Mouse (Mus musculus): ENCODE measurements around the gene Slc9a4. TPM values are rescaled to one million over a fixed set of nuclear protein-coding genes. Genes with fewer than 3 reads are reported as not detected.
"Not testable (repeated sequence)": the region's sequence is repeated elsewhere in the genome, so short reads cannot be mapped to it uniquely, and the experiment has no call there.

The Slc9a4 gene
- polyA plus RNA-seq, 1 experiment from 2014 or later = not detected

DNA sequence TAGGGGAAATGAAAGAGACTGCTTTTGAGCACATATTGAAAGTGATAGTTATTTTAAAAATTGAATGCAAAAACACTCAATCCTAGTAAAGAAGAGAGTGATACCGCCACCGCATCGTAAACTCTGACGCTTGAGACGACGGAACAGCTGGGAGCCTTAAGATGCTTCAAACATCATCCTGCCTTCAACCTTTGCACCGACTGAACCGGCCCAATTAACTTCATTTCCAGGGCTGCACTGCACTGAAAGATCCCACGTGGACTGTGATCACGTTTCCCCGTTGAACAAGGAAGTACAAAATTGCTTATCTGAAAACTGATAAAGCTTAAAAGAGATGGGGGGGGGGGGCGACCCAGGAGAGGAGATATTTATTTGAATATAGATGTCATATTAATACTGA, 79.1 kb downstream of the Slc9a4 start:
- Histone ChIP-seq H3K27me3 (no peaks in the 10 kb centered on the region), H3K9me3 (no peaks in the 10 kb centered on the region), H3K27ac (no peak overlapping the region), H3K4me3 (replicated peaks) (no peak overlapping the region), H3K4me2 (no peak overlapping the region), H3K36me3 (replicated peaks) (no peaks in the 10 kb centered on the region), H3K4me1 (no peaks in the 10 kb centered on the region), H3K9ac (no peak overlapping the region)
- 76% methylated on average over 12 of the region's 12 CpGs for WGBS
- ATAC-seq (ENCODE audit: low FRiP score) = no peak

DNA sequence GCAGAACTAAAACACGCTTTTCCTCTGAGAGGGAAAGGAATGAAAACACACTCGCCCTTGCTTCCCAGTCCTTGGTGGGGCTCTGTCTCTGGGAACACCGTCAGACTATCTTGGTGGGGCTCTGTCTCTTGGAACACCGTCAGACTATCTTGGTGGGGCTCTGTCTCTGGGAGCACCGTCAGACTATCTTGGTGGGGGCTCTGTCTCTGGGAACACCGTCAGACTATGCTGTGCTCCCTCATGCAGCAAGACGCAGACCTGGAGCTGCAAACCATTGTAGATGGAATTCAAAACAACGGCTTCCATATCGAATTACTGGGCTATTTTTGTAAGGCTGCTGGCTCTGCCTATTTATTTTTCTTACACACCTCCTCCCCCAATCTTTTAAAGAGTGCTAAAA, 79.6 kb downstream of the Slc9a4 start:
- H3K4me3 ChIP-seq (replicated peaks) = no peak overlapping the region
- H3K4me1 ChIP-seq = no peaks in the 10 kb centered on the region
- no peak overlapping the region for H3K27ac ChIP-seq
- no peaks in the 10 kb centered on the region for H3K36me3 ChIP-seq (replicated peaks)
- H3K9me3 ChIP-seq = no peaks in the 10 kb centered on the region
- 72% methylated on average over 9 of the region's 9 CpGs for WGBS
- ATAC-seq (ENCODE audit: low FRiP score) = no peak
- H3K27me3 ChIP-seq = no peaks in the 10 kb centered on the region
- no peak overlapping the region for H3K4me2 ChIP-seq
- no peak overlapping the region for H3K9ac ChIP-seq

DNA sequence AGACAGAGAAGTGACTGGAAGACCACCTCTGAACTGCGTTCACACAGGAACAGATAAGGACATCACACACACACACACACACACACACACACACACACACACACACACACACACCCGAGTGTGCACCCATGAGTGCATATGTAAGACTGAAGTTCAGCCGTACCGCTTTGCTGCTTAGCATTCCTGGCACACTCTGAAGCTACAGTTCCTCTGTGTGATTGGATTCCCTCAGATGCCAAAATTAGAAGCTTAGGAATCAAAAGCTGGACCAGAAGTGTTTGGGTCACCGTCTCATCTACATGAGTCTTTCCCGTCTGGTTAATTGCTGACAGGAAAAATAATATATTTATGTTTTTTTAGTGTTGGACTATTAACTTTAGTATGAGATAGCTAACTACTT, 81.0 kb downstream of the Slc9a4 start:
- H3K4me1 ChIP-seq = no peaks in the 10 kb centered on the region
- H3K9me3 ChIP-seq = no peaks in the 10 kb centered on the region
- ATAC-seq (ENCODE audit: low FRiP score) = no peak
- H3K36me3 ChIP-seq (replicated peaks) = no peaks in the 10 kb centered on the region
- no peak overlapping the region for H3K9ac ChIP-seq
- no peak overlapping the region for H3K4me2 ChIP-seq
- H3K27ac ChIP-seq = no peak overlapping the region
- H3K27me3 ChIP-seq = no peaks in the 10 kb centered on the region
- H3K4me3 ChIP-seq (replicated peaks) = no peak overlapping the region
- WGBS = 88% methylated on average over 6 of the region's 6 CpGs

GRCm38 (mm10) chr1:40665401-40666370, 85.8 kb downstream of the Slc9a4 start:
- Histone ChIP-seq H3K9ac (no peak overlapping the region), H3K27ac (no peak overlapping the region), H3K4me1 (no peaks in the 10 kb centered on the region), H3K9me3 (no peaks in the 10 kb centered on the region), H3K36me3 (replicated peaks) (no peaks in the 10 kb centered on the region), H3K4me3 (replicated peaks) (no peak overlapping the region), H3K27me3 (no peaks in the 10 kb centered on the region), H3K4me2 (no peak overlapping the region)
- WGBS = 44% methylated on average over 12 of the region's 12 CpGs
- ATAC-seq (ENCODE audit: low FRiP score) = no peak

- H3K4me2 ChIP-seq; H3K4me1 ChIP-seq; ATAC-seq (ENCODE audit: low FRiP score); H3K27ac ChIP-seq; H3K9me3 ChIP-seq; H3K36me3 ChIP-seq (replicated peaks); H3K27me3 ChIP-seq; H3K4me3 ChIP-seq (replicated peaks); H3K9ac ChIP-seq: not testable (repeated sequence)
- WGBS = 14% methylated on average over 3 of the region's 3 CpGs
Observed at GRCm38 (mm10) chr1:40667442-40667841, 87.6 kb downstream of the Slc9a4 start.

DNA sequence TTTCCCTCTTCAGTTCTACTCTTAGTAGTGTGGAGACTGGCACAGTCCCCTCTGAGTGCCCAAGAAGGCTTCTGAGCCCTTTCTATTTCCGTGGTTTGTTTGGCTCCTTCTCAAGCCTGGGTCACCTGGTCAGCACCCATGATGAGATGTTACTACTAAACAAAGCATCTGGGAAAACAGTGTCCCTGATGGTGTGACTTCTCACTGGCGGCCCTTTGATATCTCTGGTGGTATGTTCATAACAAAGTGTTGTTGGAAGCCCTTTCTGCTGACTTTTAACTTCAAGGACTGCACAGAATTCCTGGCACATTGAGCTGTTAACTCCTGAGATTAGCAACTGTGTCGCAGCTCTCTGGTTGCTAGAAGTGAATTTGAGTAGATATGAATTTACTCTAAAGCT, 90.1 kb downstream of the Slc9a4 start:
- Histone ChIP-seq H3K27me3 (no peaks in the 10 kb centered on the region), H3K4me3 (replicated peaks) (no peak overlapping the region), H3K9ac (no peak overlapping the region), H3K4me1 (no peaks in the 10 kb centered on the region), H3K27ac (no peak overlapping the region), H3K9me3 (no peaks in the 10 kb centered on the region), H3K36me3 (replicated peaks) (no peaks in the 10 kb centered on the region), H3K4me2 (no peak overlapping the region)
- ATAC-seq (ENCODE audit: low FRiP score) = no peak
- 85% methylated on average over 3 of the region's 3 CpGs for WGBS

DNA sequence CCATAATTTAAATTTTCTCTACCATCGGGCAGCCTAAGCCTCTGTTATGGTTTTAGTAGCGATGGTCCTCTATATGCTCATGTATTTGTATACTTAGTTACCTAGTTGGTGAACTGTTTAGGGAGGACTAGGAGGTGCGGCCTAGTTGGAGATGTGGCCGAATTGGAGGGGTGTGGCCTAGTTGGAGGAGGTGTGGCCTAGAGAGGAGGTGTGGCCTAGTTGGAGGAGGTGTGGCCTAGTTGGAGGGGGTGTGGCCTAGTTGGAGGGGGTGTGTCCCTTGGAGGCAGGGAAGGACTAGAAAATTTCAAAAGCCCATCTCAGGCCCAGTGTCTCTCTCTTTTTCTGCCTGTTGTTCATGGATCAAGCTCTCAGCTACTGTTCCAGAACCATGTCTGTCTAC, 91.6 kb downstream of the Slc9a4 start:
- Histone ChIP-seq H3K4me2 (no peak overlapping the region), H3K4me3 (replicated peaks) (no peak overlapping the region), H3K4me1 (no peaks in the 10 kb centered on the region), H3K36me3 (replicated peaks) (no peaks in the 10 kb centered on the region), H3K9me3 (no peaks in the 10 kb centered on the region), H3K9ac (no peak overlapping the region), H3K27ac (no peak overlapping the region), H3K27me3 (no peaks in the 10 kb centered on the region)
- WGBS = 98% methylated on average over 4 of the region's 4 CpGs
- ATAC-seq (ENCODE audit: low FRiP score) = no peak

DNA sequence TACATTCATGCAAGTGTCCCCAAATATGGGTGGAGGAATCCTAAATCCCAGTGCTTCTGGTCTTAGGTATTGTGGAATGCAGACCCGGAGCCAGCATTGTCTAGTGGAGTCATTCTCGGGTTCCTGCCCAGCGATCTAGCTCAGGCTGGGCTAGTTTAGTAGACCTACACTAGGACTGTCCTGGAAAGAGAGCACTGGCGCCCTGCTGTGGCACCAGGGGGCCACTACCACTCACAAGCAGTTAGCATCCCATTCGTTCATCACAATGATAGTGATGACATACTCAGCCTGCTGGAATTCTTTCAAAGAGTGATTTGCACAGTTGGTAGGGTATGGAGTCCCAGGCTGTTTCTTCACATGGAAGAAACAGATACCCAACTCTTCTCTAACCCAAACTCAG, 97.4 kb downstream of the Slc9a4 start:
- no peak overlapping the region for H3K27ac ChIP-seq
- H3K36me3 ChIP-seq (replicated peaks) = no peaks in the 10 kb centered on the region
- H3K9ac ChIP-seq = no peak overlapping the region
- H3K4me1 ChIP-seq = peaks cover 21% of the 10 kb centered on the region
- 46% methylated on average over 5 of the region's 5 CpGs for WGBS
- H3K9me3 ChIP-seq = no peaks in the 10 kb centered on the region
- ATAC-seq (ENCODE audit: low FRiP score) = no peak
- H3K4me2 ChIP-seq = no peak overlapping the region
- no peak overlapping the region for H3K4me3 ChIP-seq (replicated peaks)
- peaks cover 50% of the 10 kb centered on the region for H3K27me3 ChIP-seq

Other genes with a start within 250 kb of the Slc9a4 start
- 0.08 TPM in 1 of 2 replicates, not detected in the other for gene Il1rl1, start 150.5 kb upstream of the Slc9a4 start, polyA plus RNA-seq (2016; fragmentation: Nextera tagmentation; extraction: Ambion mirVana)
- not detected in 2 replicates for gene Il18r1, start 114.5 kb upstream of the Slc9a4 start, polyA plus RNA-seq (2016; fragmentation: Nextera tagmentation; extraction: Ambion mirVana)
- 0.40 and 0.45 TPM in 2 replicates for gene Il18rap, start 64.7 kb upstream of the Slc9a4 start, polyA plus RNA-seq (2016; fragmentation: Nextera tagmentation; extraction: Ambion mirVana)
- 0.04 and 0.05 TPM in 2 replicates for gene Slc9a2, start 100.5 kb downstream of the Slc9a4 start, polyA plus RNA-seq (2016; fragmentation: Nextera tagmentation; extraction: Ambion mirVana)
- 3.0 and 3.2 TPM in 2 replicates for gene Mfsd9, start 210.6 kb downstream of the Slc9a4 start, polyA plus RNA-seq (2016; fragmentation: Nextera tagmentation; extraction: Ambion mirVana)
- gene Tmem182, start 225.5 kb downstream of the Slc9a4 start, polyA plus RNA-seq (2016; fragmentation: Nextera tagmentation; extraction: Ambion mirVana) = 0.11 and 0.12 TPM in 2 replicates

Measured in forebrain, embryonic 12.5 days (tissue).